Mouse (Mus musculus): ENCODE data around the gene Ermard.
"Not testable (repeated sequence)": the region's sequence is repeated elsewhere in the genome, so short reads cannot be mapped to it uniquely, and the experiment has no call there.

Ermard gene

DNA sequence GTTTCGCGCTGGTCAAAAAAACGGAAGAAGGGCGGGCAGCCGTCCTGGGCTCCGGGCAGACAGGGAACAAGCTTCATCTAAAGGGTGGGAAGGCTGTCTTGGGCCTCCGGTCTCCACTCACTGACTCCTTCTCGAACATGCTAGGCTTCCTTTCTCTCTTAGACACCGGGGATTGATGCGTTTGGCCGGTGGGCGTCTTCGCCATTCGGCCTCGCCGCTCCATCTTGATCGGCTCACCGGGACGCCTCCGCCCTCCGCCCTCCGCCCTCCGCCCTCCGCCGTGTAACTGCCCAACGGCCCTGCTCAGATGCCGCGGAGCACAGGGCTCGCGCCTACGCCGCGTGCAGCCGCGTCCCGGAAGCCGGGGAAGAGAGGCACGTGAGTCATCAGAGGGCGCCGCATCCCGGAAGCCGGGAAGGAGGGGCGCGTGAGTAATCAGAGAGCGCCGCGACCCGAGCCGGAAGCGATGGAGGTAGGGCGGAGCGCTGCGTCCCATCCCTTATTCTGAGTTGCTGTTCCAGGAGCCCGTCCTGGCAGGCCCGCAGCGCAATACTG, at the start of gene Ermard, which contains the start of the genes Tcte3 and Gm3448:
TSS of gene Ermard (plus strand) at position 34 of the 555 bp plus-strand sequence.
TSS of gene Tcte3 (minus strand) at position 314 of the 555 bp plus-strand sequence.
TSS of gene Gm3448 (minus strand) at position 363 of the 555 bp plus-strand sequence.
- peak; percentile 96 for DNase-seq

DNA sequence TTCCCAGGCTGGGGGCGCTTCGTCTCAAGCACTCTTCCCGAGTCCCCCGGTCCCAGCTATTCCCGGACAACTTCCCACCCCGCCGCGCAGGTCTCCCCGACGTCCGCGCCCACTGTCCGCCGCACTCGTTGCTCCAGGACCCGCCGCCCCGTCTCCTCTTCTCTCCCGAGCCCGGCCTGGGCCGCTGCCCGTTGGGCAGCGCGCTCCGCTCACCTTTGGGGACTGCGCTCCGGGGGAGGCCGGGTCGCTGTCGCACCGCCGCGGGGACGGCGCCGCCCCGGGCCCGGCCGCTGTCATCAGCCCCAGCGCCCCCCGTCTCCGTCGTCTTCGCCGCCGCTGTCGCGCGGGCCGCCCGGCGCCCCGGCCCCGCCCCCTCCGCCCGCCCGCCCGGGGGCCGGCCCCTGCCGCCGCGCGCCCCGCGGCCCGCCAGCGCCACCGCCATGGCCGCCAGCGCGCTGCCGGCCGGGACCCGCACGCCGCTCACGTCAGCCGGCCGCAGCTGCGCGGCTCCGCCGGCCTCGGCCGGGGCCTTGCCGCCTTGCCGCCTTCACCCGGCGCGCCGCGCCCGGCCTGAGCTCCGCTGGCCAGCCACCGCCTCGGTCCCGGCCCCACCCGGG, 48.4 kb upstream of the Ermard start:
- DNase-seq: not testable (repeated sequence)

DNA sequence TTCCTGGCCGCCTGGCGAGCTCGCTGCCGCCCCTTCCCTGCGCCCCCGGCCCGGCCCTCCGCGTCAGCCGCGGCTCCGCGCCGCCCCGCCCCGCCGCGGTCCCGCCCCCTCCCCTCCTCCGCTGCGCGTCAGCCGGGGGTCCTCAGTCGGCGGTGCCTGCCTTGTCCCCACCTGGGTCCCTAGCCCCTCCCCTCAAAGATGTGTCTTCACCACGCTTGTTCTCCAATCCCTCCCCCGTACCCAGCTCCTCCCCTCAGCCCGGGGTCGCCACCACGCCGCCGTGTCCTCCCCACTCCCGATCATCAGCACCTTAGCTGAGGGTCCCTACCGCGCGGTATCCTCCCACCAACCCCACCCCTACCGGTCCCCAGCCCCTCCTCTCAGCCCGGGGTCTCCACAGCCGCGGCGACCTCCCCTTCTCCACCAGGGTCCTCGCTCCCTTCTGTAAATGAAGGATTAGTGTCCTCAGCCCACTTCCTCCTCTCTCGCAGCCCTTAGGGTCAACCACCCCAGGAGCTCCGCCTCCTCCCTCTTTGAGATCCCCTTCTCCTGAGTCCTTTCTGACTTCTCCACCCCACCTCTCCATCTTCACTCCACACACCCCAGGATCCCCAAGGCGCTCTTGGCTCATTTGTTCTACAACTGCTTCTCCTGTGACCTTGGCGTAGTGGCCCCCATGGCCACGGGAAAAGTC, 47.7 kb upstream of the Ermard start:
- not testable (repeated sequence) for DNase-seq

DNA sequence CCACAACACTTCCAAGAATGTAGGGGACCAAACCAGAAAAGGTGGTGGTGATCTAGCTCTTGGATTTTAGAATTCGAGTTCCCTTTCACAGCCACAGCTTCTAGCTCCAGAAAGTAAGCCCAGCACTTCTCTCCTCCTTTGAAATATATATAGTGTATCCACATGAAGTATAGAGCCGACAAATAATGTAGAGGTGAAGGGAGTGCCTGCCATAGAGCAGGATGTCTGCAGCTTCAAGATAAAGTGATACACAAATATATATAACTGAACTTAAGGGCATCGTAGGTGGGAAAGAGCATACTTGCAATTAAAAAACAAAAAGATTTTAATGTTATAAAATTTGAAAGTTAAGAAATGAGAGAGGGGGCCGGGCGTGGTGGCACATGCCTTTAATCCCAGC, 46.9 kb upstream of the Ermard start:
- DNase-seq: not testable (repeated sequence)

DNA sequence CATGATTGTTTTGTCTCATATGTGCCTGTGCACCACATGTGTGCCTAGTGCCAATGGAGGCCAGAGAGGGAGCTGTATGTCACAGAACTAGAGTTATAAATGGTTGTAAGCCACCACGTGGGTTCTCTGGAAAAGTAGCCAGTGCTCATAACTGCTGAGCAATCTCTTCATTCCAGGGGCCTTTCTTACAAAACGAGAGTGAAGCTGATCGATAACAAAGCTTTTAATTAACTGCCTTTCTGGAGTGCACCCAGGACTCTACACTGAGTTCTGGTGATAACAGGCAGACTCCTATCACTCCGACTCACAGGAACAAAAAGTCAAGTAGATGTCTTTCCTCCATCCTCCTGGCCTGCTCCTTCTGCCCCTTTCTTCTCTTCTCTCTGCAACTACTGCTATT, 41.0 kb upstream of the Ermard start:
- DNase-seq: not testable (repeated sequence)

DNA sequence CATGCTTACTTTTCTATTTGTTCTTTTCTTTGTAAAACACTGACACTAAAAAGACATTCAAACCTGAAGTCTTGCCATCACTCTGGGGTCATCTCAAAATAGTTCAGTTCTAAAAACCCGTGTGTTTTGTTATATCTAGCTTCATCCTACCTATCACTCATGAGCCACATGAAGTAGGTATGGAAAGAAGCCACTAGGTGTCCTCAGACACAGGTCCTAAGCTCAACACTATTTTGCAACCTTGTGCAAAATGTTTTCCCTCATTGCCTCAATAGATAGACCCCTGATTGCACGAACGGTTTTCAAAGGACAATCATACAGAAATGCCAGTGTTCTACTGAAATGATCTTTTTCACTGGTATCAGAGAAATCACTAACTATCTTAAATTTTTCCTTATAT, 31.9 kb upstream of the Ermard start:
- DNase-seq: not testable (repeated sequence)

DNA sequence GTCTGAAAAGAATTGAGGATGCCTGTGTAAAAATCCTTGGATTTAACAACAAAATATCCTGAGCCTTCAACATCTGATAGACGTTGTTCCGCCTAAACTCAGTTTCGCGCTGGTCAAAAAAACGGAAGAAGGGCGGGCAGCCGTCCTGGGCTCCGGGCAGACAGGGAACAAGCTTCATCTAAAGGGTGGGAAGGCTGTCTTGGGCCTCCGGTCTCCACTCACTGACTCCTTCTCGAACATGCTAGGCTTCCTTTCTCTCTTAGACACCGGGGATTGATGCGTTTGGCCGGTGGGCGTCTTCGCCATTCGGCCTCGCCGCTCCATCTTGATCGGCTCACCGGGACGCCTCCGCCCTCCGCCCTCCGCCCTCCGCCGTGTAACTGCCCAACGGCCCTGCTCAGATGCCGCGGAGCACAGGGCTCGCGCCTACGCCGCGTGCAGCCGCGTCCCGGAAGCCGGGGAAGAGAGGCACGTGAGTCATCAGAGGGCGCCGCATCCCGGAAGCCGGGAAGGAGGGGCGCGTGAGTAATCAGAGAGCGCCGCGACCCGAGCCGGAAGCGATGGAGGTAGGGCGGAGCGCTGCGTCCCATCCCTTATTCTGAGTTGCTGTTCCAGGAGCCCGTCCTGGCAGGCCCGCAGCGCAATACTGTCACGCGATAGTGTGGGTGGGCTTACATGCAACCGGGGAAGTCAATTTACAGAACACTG, 31.1 kb upstream of the Ermard start, which contains the start of gene Gm3435:
TSS of gene Gm3435 (plus strand) at position 471 of the 708 bp plus-strand sequence.
- DNase-seq: not testable (repeated sequence)

DNA sequence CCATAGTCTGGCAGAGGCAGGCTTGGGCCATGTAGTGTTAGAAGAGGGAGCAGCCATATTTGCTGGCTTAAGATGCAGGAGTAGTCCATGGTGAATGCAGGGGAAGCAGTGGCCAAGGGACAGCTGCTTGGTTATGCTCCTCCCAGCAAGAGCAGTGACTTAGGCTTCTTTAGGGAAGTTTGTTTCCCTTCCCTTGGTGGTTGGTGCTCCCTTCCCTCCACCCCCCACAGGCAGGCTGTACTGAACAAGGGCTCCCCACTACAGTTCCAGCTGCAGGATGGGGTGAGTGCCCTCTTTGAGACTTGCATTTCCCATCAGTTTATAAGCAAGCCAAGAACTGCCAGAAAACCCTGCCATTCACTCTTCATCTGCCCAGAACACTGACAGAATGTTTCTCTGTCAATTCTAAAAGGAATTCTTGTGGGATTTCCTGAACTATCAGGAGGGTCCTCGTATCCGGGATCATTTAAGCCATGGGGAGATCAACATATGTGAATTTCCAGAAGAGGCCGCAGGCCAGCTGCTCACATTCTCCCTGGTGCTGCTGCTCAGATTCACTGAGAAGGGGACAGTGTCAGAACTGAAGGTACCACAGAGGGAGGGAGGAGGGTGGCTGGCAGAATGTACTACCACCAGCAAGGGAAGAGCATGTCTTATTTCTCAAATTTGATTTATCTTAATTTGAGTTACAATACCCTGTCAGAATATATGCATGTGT, 19.3 kb upstream of the Ermard start:
- peak; percentile 98 for DNase-seq

DNA sequence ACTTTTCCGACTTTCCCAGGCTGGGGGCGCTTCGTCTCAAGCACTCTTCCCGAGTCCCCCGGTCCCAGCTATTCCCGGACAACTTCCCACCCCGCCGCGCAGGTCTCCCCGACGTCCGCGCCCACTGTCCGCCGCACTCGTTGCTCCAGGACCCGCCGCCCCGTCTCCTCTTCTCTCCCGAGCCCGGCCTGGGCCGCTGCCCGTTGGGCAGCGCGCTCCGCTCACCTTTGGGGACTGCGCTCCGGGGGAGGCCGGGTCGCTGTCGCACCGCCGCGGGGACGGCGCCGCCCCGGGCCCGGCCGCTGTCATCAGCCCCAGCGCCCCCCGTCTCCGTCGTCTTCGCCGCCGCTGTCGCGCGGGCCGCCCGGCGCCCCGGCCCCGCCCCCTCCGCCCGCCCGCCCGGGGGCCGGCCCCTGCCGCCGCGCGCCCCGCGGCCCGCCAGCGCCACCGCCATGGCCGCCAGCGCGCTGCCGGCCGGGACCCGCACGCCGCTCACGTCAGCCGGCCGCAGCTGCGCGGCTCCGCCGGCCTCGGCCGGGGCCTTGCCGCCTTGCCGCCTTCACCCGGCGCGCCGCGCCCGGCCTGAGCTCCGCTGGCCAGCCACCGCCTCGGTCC, 17.0 kb upstream of the Ermard start:
- not testable (repeated sequence) for DNase-seq

DNA sequence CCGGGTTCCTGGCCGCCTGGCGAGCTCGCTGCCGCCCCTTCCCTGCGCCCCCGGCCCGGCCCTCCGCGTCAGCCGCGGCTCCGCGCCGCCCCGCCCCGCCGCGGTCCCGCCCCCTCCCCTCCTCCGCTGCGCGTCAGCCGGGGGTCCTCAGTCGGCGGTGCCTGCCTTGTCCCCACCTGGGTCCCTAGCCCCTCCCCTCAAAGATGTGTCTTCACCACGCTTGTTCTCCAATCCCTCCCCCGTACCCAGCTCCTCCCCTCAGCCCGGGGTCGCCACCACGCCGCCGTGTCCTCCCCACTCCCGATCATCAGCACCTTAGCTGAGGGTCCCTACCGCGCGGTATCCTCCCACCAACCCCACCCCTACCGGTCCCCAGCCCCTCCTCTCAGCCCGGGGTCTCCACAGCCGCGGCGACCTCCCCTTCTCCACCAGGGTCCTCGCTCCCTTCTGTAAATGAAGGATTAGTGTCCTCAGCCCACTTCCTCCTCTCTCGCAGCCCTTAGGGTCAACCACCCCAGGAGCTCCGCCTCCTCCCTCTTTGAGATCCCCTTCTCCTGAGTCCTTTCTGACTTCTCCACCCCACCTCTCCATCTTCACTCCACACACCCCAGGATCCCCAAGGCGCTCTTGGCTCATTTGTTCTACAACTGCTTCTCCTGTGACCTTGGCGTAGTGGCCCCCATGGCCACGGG, 16.4 kb upstream of the Ermard start:
- DNase-seq: not testable (repeated sequence)

DNA sequence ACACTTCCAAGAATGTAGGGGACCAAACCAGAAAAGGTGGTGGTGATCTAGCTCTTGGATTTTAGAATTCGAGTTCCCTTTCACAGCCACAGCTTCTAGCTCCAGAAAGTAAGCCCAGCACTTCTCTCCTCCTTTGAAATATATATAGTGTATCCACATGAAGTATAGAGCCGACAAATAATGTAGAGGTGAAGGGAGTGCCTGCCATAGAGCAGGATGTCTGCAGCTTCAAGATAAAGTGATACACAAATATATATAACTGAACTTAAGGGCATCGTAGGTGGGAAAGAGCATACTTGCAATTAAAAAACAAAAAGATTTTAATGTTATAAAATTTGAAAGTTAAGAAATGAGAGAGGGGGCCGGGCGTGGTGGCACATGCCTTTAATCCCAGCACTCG, 15.5 kb upstream of the Ermard start:
- DNase-seq: not testable (repeated sequence)

DNA sequence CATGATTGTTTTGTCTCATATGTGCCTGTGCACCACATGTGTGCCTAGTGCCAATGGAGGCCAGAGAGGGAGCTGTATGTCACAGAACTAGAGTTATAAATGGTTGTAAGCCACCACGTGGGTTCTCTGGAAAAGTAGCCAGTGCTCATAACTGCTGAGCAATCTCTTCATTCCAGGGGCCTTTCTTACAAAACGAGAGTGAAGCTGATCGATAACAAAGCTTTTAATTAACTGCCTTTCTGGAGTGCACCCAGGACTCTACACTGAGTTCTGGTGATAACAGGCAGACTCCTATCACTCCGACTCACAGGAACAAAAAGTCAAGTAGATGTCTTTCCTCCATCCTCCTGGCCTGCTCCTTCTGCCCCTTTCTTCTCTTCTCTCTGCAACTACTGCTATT, 9.6 kb upstream of the Ermard start:
- DNase-seq: not testable (repeated sequence)

DNA sequence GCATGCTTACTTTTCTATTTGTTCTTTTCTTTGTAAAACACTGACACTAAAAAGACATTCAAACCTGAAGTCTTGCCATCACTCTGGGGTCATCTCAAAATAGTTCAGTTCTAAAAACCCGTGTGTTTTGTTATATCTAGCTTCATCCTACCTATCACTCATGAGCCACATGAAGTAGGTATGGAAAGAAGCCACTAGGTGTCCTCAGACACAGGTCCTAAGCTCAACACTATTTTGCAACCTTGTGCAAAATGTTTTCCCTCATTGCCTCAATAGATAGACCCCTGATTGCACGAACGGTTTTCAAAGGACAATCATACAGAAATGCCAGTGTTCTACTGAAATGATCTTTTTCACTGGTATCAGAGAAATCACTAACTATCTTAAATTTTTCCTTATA, 553 bp upstream of the Ermard start:
- DNase-seq: not testable (repeated sequence)

DNA sequence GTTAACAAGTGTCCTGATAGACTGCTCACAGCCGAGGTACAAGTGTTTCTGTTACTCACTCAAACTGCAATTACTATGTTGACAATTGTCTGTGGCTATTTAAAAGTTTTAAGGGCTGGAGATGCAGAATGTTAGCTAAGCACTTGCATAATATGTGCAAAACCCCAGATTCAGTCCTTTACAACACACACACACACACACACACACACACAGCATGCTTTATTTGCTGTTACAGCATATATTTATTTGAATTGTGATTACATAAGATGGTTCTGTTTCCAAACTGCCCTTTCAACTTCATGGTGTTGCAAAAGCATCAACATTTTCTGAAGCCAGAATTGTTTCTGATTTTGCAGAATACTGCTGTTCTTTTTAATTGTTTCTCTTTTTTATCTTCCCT, 9.3 kb downstream of the Ermard start:
- DNase-seq: not testable (repeated sequence)

DNA sequence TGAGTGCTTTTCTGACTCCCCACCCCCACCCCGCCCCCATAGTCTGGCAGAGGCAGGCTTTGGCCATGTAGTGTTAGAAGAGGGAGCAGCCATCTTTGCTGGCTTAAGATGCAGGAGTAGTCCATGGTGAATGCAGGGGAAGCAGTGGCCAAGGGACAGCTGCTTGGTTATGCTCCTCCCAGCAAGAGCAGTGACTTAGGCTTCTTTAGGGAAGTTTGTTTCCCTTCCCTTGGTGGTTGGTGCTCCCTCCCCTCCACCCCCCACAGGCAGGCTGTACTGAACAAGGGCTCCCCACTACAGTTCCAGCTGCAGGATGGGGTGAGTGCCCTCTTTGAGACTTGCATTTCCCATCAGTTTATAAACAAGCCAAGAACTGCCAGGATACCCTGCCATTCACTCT, 11.8 kb downstream of the Ermard start:
- DNase-seq: peak; percentile 82

DNA sequence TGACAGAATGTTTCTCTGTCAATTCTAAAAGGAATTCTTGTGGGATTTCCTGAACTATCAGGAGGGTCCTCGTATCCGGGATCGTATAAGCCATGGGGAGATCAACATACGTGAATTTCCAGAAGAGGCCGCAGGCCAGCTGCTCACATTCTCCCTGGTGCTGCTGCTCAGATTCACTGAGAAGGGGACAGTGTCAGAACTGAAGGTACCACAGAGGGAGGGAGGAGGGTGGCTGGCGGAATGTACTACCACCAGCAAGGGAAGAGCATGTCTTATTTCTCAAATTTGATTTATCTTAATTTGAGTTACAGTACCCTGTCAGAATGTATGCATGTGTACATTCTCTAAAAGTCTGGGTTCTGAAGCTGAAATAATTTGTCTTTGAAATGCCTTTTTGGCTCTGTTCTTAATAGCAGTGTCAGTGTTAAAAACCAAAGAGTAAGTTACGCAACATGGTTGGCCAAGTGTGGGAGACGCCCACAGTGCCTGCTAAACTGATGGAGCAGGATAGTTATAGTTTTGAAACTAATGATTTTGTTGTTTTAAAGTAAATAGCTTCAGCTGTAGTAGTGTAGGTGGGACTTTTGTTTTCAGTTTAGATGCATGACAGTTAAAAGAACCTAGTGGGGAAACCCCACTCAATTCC, 12.3 kb downstream of the Ermard start:
- peak; percentile 90 for DNase-seq

DNA sequence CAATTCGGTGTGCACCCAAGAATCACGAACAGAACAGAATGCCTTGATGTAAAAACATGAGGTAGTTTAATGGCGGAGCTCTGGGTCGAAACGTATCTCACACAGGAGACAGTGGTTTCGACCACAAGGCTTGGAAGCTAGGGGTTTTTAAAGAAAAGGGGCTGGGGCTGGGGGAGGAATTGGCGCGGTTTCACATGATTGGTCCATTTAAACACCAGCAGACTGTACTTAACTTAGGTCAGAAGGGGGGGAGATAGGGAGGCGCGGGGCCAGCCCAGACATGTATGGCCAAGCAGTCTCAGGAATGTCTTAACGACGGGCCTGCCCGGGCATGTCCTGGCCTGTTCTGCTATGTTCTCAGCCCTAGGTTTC, 12.8 kb downstream of the Ermard start:
- DNase-seq: peak; percentile 92

DNA sequence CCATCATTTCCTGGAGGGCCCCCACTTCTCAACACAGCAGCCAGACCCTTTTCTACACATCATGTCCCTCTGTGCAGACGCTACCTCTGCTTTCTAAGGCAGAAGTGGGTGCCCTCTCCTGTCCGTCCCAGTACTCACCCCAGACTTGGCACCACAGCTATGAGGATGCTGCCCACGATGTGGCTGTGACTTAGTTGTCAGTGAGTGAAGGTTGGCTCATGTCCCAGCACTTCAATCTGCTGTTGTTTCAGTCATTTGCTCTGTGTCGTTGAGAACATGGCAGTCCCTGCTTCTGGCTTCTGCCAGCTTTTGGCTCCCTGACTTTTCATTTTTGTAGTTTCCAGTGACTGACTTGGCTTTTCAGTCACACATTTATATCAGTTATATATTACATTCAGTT, 14.9 kb downstream of the Ermard start:
- DNase-seq: peak; percentile 74

DNA sequence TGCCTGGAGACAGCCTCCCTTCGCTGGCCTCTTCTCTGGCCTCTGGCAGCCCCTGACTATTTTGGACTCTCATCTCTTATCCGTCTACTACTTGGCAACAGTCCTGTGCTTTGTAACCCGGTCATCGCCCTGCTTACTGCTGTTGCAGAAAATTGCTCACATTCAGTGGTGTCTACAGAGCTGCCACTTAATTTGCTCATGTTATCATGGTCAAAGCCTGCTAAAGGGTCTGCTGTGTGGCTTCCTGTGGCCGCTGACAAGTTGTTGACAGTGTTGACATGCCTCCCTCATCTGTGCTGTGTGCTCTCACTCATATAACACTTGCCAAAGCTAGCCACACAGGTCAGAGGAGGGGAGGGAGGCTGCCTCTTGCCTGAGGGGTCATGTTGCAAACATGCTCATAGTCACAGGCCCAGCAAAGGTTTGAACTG, 17.2 kb downstream of the Ermard start:
- peak; percentile 90 for DNase-seq

DNA sequence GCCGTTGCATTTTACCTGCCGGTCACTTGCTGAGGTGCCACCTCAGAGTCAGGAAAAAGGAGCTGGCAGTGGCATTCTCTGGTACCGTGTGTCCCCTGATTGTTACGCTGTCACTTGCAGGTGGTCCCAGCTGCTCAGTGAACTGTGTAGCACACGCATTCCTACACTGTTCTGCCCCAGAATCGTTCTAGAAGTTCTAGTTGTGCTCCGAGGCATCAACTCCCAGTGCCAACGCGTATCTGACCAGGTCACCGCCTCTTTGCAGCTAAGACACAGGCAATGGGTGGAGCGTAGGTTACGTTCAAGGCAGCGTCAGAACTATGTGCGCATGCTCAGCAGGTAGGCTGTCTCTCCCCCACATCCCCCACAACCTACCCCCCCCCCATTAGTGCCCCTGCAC, 18.6 kb downstream of the Ermard start:
- peak; percentile 72 for DNase-seq

DNA sequence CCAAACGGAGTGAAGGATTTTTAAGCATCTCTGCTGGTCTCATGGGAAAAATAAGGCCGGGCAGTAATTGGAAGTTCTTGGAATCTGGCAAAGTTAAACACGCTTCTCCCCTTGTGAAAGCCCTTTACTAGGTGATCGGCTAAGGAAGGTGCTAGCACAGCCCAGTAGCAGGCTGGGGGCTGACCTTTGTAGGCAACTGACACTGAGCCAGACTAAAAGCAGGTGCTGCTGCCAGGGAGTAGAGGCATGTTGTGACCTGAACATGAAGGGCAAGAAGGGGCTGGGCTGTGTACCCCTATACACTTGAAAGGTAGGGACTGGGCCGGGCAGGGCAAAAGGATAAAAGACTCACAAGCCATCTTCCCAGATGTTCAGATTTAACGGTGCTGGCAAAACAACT, 19.3 kb downstream of the Ermard start:
- peak; percentile 83 for DNase-seq
